Mouse (Mus musculus): ENCODE data around the gene Gm10256.
"Not testable (repeated sequence)": the region's sequence is repeated elsewhere in the genome, so short reads cannot be mapped to it uniquely, and the experiment has no call there.

Gm10256 gene

DNA sequence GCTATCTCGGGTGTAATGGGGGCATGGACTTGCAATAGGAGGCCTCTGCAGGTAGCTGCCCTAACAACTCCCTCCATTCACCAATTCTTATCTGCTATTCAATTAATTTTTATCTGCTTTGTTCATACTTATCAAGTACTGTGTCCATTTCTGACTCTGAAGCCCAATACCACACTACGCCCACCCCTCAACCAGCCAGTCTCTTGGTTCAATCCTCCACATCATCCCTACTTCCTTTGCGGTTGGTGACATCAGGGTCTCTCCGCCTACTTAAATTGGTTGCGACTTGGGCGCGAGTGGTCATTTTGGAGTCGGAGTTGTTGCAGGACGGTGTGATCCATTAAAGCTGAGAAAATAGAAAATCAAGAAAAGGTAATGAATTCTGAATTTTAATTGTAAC is at the start of gene Gm10256, which contains the start of gene Rbmy:
Gene Gm10256 (plus strand): TSS at position 320 of the 400 bp plus-strand sequence.
Gene Rbmy (plus strand): TSS at position 301 of the 400 bp plus-strand sequence.
- DNase-seq: not testable (repeated sequence)

DNA sequence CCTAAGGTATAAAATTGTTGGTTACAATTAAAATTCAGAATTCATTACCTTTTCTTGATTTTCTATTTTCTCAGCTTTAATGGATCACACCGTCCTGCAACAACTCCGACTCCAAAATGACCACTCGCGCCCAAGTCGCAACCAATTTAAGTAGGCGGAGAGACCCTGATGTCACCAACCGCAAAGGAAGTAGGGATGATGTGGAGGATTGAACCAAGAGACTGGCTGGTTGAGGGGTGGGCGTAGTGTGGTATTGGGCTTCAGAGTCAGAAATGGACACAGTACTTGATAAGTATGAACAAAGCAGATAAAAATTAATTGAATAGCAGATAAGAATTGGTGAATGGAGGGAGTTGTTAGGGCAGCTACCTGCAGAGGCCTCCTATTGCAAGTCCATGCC is 34.4 kb upstream of the Gm10256 start, which contains the start of gene Gm4064:
Gene Gm4064 (minus strand): TSS at position 101 of the 400 bp plus-strand sequence.
- not testable (repeated sequence) for DNase-seq

DNA sequence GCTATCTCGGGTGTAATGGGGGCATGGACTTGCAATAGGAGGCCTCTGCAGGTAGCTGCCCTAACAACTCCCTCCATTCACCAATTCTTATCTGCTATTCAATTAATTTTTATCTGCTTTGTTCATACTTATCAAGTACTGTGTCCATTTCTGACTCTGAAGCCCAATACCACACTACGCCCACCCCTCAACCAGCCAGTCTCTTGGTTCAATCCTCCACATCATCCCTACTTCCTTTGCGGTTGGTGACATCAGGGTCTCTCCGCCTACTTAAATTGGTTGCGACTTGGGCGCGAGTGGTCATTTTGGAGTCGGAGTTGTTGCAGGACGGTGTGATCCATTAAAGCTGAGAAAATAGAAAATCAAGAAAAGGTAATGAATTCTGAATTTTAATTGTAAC is 70.2 kb downstream of the Gm10256 start, which contains the start of gene Gm10352:
Gene Gm10352 (plus strand): TSS at position 301 of the 400 bp plus-strand sequence.
- not testable (repeated sequence) for DNase-seq
